Mouse (Mus musculus) spleen, postnatal 36 days (tissue): ENCODE measurements around the gene Syngap1.
A peak's percentile ranks its signal among the peaks of the same experiment; 100 is the strongest.

Experiments used
- DNase-seq, 2 experiments: peaks; one replicate each; pipeline ENCODE4 v3.0.0; 2022; ENCODE audit warnings: low spot score in 2 of 2, mixed read lengths in 1 of 2

The Syngap1 gene

GRCm38 (mm10) chr17:26936921-26937695 is 3.9 kb upstream of the Syngap1 start:
- DNase-seq, result no peak

GRCm38 (mm10) chr17:26937883-26938695 is 3.0 kb upstream of the Syngap1 start:
- no peak for DNase-seq

- DNase-seq, result no peak
These were observed 2.3 kb upstream of the Syngap1 start for GRCm38 (mm10) chr17:26938731-26939130.

GRCm38 (mm10) chr17:26939178-26939972 is 1.7 kb upstream of the Syngap1 start, which contains the start of gene Cuta:
TSS of gene Cuta (minus strand) at chr17:26939569.
- DNase-seq, result peak; percentile 100

- DNase-seq, result no peak
These were observed 1.1 kb upstream of the Syngap1 start for GRCm38 (mm10) chr17:26939973-26940300.

GRCm38 (mm10) chr17:26941841-26942570 is 953 bp downstream of the Syngap1 start:
- DNase-seq, result no peak

GRCm38 (mm10) chr17:26945824-26946495 is 4.9 kb downstream of the Syngap1 start:
- no peak for DNase-seq

- DNase-seq, result peak; percentile 46
These were observed 5.5 kb downstream of the Syngap1 start for GRCm38 (mm10) chr17:26946567-26946966.

- DNase-seq, result no peak
These were observed 6.4 kb downstream of the Syngap1 start for GRCm38 (mm10) chr17:26947231-26948100.

GRCm38 (mm10) chr17:26948316-26949050 is 7.4 kb downstream of the Syngap1 start:
- no peak for DNase-seq

GRCm38 (mm10) chr17:26949051-26949577 is 8.1 kb downstream of the Syngap1 start:
- DNase-seq, result no peak

GRCm38 (mm10) chr17:26949866-26950265 is 8.8 kb downstream of the Syngap1 start:
- DNase-seq, result no peak

- DNase-seq, result no peak
These were observed 9.7 kb downstream of the Syngap1 start for GRCm38 (mm10) chr17:26950560-26951288.

- DNase-seq, result peak; percentile 75 to 77
These were observed 10.4 kb downstream of the Syngap1 start for GRCm38 (mm10) chr17:26951406-26951805.

- DNase-seq, result no peak
These were observed 11.2 kb downstream of the Syngap1 start for GRCm38 (mm10) chr17:26951952-26952877.

- no peak for DNase-seq
These were observed 12.1 kb downstream of the Syngap1 start for GRCm38 (mm10) chr17:26953201-26953600.

- DNase-seq, result no peak
These were observed 12.7 kb downstream of the Syngap1 start for GRCm38 (mm10) chr17:26953726-26954125.
